Mouse (Mus musculus) regulatory T cell (primary cell): ENCODE results near the gene Jph2.
"Not testable (repeated sequence)": the region's sequence is repeated elsewhere in the genome, so short reads cannot be mapped to it uniquely, and the experiment has no call there.

Experiments used
- in situ Hi-C: fragments of 300-600 bp; cut with MboI, MseI; formaldehyde crosslinking; loops from one replicate; pipeline ENCODE4 v1.15.1; 2025; ENCODE audit warnings: high pct_unique_total_duplicates

The Jph2 gene

GRCm38 (mm10) chr2:163411840-163412239 lies 14.0 kb upstream of the Jph2 start:
- in situ Hi-C loops = no loop called here

- in situ Hi-C loops = not testable (repeated sequence)
These were observed 13.6 kb upstream of the Jph2 start for GRCm38 (mm10) chr2:163411344-163411743.

GRCm38 (mm10) chr2:163410211-163410610 lies 12.4 kb upstream of the Jph2 start:
- in situ Hi-C loops = no loop called here

GRCm38 (mm10) chr2:163404037-163404815 lies 6.4 kb upstream of the Jph2 start:
- in situ Hi-C loops = no loop called here

- in situ Hi-C loops = no loop called here
These were observed 3.4 kb upstream of the Jph2 start for GRCm38 (mm10) chr2:163401221-163401620.

GRCm38 (mm10) chr2:163399222-163399621 lies 1.4 kb upstream of the Jph2 start:
- in situ Hi-C loops = no loop called here

- in situ Hi-C loops = no loop called here
These were observed 977 bp upstream of the Jph2 start for GRCm38 (mm10) chr2:163398770-163399169.

- in situ Hi-C loops = no loop called here
These were observed 722 bp downstream of the Jph2 start for GRCm38 (mm10) chr2:163397071-163397470.

- in situ Hi-C loops = no loop called here
These were observed 2.8 kb downstream of the Jph2 start for GRCm38 (mm10) chr2:163394977-163395376.

- in situ Hi-C loops = no loop called here
These were observed 3.8 kb downstream of the Jph2 start for GRCm38 (mm10) chr2:163393976-163394375.

- in situ Hi-C loops = no loop called here
These were observed 4.6 kb downstream of the Jph2 start for GRCm38 (mm10) chr2:163393241-163393640.

- in situ Hi-C loops = no loop called here
These were observed 5.4 kb downstream of the Jph2 start for GRCm38 (mm10) chr2:163392436-163392835.

- in situ Hi-C loops = no loop called here
These were observed 11.2 kb downstream of the Jph2 start for GRCm38 (mm10) chr2:163386423-163387190.

GRCm38 (mm10) chr2:163385126-163385525 lies 12.7 kb downstream of the Jph2 start:
- in situ Hi-C loops = no loop called here

GRCm38 (mm10) chr2:163381246-163381645 lies 16.5 kb downstream of the Jph2 start:
- in situ Hi-C loops = no loop called here

GRCm38 (mm10) chr2:163379366-163379765 lies 18.4 kb downstream of the Jph2 start:
- in situ Hi-C loops = no loop called here

GRCm38 (mm10) chr2:163376082-163376481 lies 21.7 kb downstream of the Jph2 start:
- in situ Hi-C loops = no loop called here

GRCm38 (mm10) chr2:163375468-163375867 lies 22.3 kb downstream of the Jph2 start:
- in situ Hi-C loops = no loop called here

- in situ Hi-C loops = no loop called here
These were observed 25.2 kb downstream of the Jph2 start for GRCm38 (mm10) chr2:163372627-163373026.

GRCm38 (mm10) chr2:163370175-163370574 lies 27.6 kb downstream of the Jph2 start:
- in situ Hi-C loops = no loop called here

- in situ Hi-C loops = no loop called here
These were observed 32.8 kb downstream of the Jph2 start for GRCm38 (mm10) chr2:163364785-163365541.
